Mouse (Mus musculus): Measurements from ENCODE around the gene Iffo2. TPM values are rescaled to one million over a fixed set of nuclear protein-coding genes. Genes with fewer than 3 reads are reported as not detected.

Gene Iffo2
- total RNA-seq, 2 experiments from 2014 or later = 1.4 to 2.4 TPM

GRCm38 (mm10) chr4:139526475-139526874 lies 3.9 kb upstream of the Iffo2 start:
- no peak for DNase-seq (ENCODE audit: low spot score)

GRCm38 (mm10) chr4:139532081-139532480 lies 1.7 kb downstream of the Iffo2 start:
- no peak for DNase-seq (ENCODE audit: low spot score)

- no peak for DNase-seq (ENCODE audit: low spot score)
Observed at GRCm38 (mm10) chr4:139535127-139535695, 4.9 kb downstream of the Iffo2 start.

GRCm38 (mm10) chr4:139535719-139536118 lies 5.4 kb downstream of the Iffo2 start:
- no peak for DNase-seq (ENCODE audit: low spot score)

GRCm38 (mm10) chr4:139536706-139537105 lies 6.4 kb downstream of the Iffo2 start:
- DNase-seq (ENCODE audit: low spot score) = no peak

- no peak for DNase-seq (ENCODE audit: low spot score)
Observed at GRCm38 (mm10) chr4:139540784-139541183, 10.4 kb downstream of the Iffo2 start.

- DNase-seq (ENCODE audit: low spot score) = no peak
Observed at GRCm38 (mm10) chr4:139545791-139546190, 15.4 kb downstream of the Iffo2 start.

GRCm38 (mm10) chr4:139549448-139549847 lies 19.1 kb downstream of the Iffo2 start:
- no peak for DNase-seq (ENCODE audit: low spot score)

- no peak for DNase-seq (ENCODE audit: low spot score)
Observed at GRCm38 (mm10) chr4:139555235-139555634, 24.9 kb downstream of the Iffo2 start.

GRCm38 (mm10) chr4:139555951-139556350 lies 25.6 kb downstream of the Iffo2 start:
- no peak for DNase-seq (ENCODE audit: low spot score)

- DNase-seq (ENCODE audit: low spot score) = no peak
Observed at GRCm38 (mm10) chr4:139568361-139568760, 38.0 kb downstream of the Iffo2 start.

- DNase-seq (ENCODE audit: low spot score) = peak; percentile 12
Observed at GRCm38 (mm10) chr4:139570756-139571155, 40.4 kb downstream of the Iffo2 start.

- DNase-seq (ENCODE audit: low spot score) = no peak
Observed at GRCm38 (mm10) chr4:139572928-139573512, 42.7 kb downstream of the Iffo2 start.

- peak; percentile 100 for DNase-seq (ENCODE audit: low spot score)
Observed at GRCm38 (mm10) chr4:139574156-139574798, 43.9 kb downstream of the Iffo2 start.

- peak; percentile 14 for DNase-seq (ENCODE audit: low spot score)
Observed at GRCm38 (mm10) chr4:139574799-139575672, 44.7 kb downstream of the Iffo2 start.

GRCm38 (mm10) chr4:139575673-139576003 lies 45.3 kb downstream of the Iffo2 start:
- DNase-seq (ENCODE audit: low spot score) = peak; percentile 17

GRCm38 (mm10) chr4:139576251-139576880 lies 46.0 kb downstream of the Iffo2 start:
- peak; percentile 2 for DNase-seq (ENCODE audit: low spot score)

- peak; percentile 1 for DNase-seq (ENCODE audit: low spot score)
Observed at GRCm38 (mm10) chr4:139577006-139577405, 46.7 kb downstream of the Iffo2 start.

GRCm38 (mm10) chr4:139578389-139578788 lies 48.0 kb downstream of the Iffo2 start:
- DNase-seq (ENCODE audit: low spot score) = no peak

GRCm38 (mm10) chr4:139579003-139579402 lies 48.7 kb downstream of the Iffo2 start:
- peak; percentile 20 for DNase-seq (ENCODE audit: low spot score)

GRCm38 (mm10) chr4:139579466-139579865 lies 49.1 kb downstream of the Iffo2 start:
- no peak for DNase-seq (ENCODE audit: low spot score)
